Mouse (Mus musculus) layer of hippocampus, adult 18-20 months (tissue): ENCODE results near the gene Mmp8. TPM values are rescaled to one million over a fixed set of nuclear protein-coding genes. Genes with fewer than 3 reads are reported as not detected.
A peak's percentile ranks its signal among the peaks of the same experiment; 100 is the strongest.

Source experiments
- DNase-seq, 2 experiments: peaks; one replicate each; pipeline ENCODE4 v3.0.0; 2022; ENCODE audit warnings: low spot score in 2 of 2
- total RNA-seq, 2 experiments: library from RNA; stranded (reverse); gene quantifications; 2 replicates each; pipeline ENCODE4 v1.2.3; 2021

The Mmp8 gene
- total RNA-seq, 2 experiments from 2014 or later = not detected

- DNase-seq = no peak
These were observed 35.1 kb downstream of the Mmp8 start for GRCm38 (mm10) chr9:7593272-7593812.

- peak; percentile 66 to 92 for DNase-seq
These were observed 36.7 kb downstream of the Mmp8 start for GRCm38 (mm10) chr9:7594816-7595540.

GRCm38 (mm10) chr9:7602982-7603742, 44.9 kb downstream of the Mmp8 start:
- peak; percentile 33 to 83 for DNase-seq

GRCm38 (mm10) chr9:7604005-7604404, 45.7 kb downstream of the Mmp8 start:
- no peak for DNase-seq

GRCm38 (mm10) chr9:7605638-7606037, 47.4 kb downstream of the Mmp8 start:
- no peak for DNase-seq

Other genes with a start within 250 kb of the Mmp8 start
- not detected for gene Mmp12, start 214.1 kb upstream of the Mmp8 start, total RNA-seq
- gene Mmp1b, start 170.4 kb upstream of the Mmp8 start, total RNA-seq = not detected
- not detected for gene Mmp3, start 112.6 kb upstream of the Mmp8 start, total RNA-seq
- gene Mmp10, start 56.1 kb upstream of the Mmp8 start, total RNA-seq = not detected
- gene Mmp27, start 12.9 kb downstream of the Mmp8 start, total RNA-seq = not detected
- gene Mmp20, start 69.8 kb downstream of the Mmp8 start, total RNA-seq = not detected
- gene Mmp7, start 133.6 kb downstream of the Mmp8 start, total RNA-seq = not detected
- gene Tmem123, start 205.6 kb downstream of the Mmp8 start, total RNA-seq = 10 to 100 TPM; 12.2 to 12.4 TPM